Mouse (Mus musculus): ENCODE results near the gene Fmo2. TPM values are rescaled to one million over a fixed set of nuclear protein-coding genes. Genes with fewer than 3 reads are reported as not detected.
A peak's percentile ranks its signal among the peaks of the same experiment; 100 is the strongest.

The Fmo2 gene
- polyA plus RNA-seq, 1 experiment from 2014 or later = not detected

GRCm38 (mm10) chr1:162862328-162862727, 36.2 kb downstream of the Fmo2 start:
- no peak overlapping the region for H3K4me3 ChIP-seq (ENCODE audit: low read depth, low read length)
- whole genome bisulfite sequencing = 11% methylated on average over 1 of the region's 1 CpGs
- DNase-seq (ENCODE audit: low spot score, missing footprints) = no peak
- no peaks in the 10 kb centered on the region for H3K9me3 ChIP-seq (ENCODE audit: control insufficient read depth, low read length)
- H3K4me2 ChIP-seq = no peak overlapping the region
- no peaks in the 10 kb centered on the region for H3K36me3 ChIP-seq (ENCODE audit: control insufficient read depth, insufficient read depth, low read length)
- H3K9ac ChIP-seq (ENCODE audit: low read length) = no peak overlapping the region
- H3K27me3 ChIP-seq (ENCODE audit: control insufficient read depth, insufficient read depth, low read length) = no peaks in the 10 kb centered on the region
- H3K4me1 ChIP-seq (ENCODE audit: control insufficient read depth, insufficient read depth, low read length) = peaks cover 11% of the 10 kb centered on the region
- no peak for ATAC-seq (ENCODE audit: low FRiP score)
- H3K27ac ChIP-seq (ENCODE audit: low read depth, low read length) = no peak overlapping the region

- 0 out of 2 replicates have a peak, but pooled peaks have one; percentile 13 for ATAC-seq (ENCODE audit: low FRiP score)
- peak; percentile 72 for DNase-seq (ENCODE audit: low spot score, missing footprints)
- WGBS = 84% methylated on average over 9 of the region's 9 CpGs
Measured at GRCm38 (mm10) chr1:162859996-162860605, 38.4 kb downstream of the Fmo2 start.

GRCm38 (mm10) chr1:162859545-162859976, 39.0 kb downstream of the Fmo2 start:
- Histone ChIP-seq H3K36me3 (ENCODE audit: control insufficient read depth, insufficient read depth, low read length) (no peaks in the 10 kb centered on the region), H3K4me1 (ENCODE audit: control insufficient read depth, insufficient read depth, low read length) (peaks cover 11% of the 10 kb centered on the region), H3K27ac (ENCODE audit: low read depth, low read length) (no peak overlapping the region), H3K4me3 (ENCODE audit: low read depth, low read length) (no peak overlapping the region), H3K9me3 (ENCODE audit: control insufficient read depth, low read length) (no peaks in the 10 kb centered on the region), H3K9ac (ENCODE audit: low read length) (no peak overlapping the region), H3K27me3 (ENCODE audit: control insufficient read depth, insufficient read depth, low read length) (no peaks in the 10 kb centered on the region), H3K4me2 (no peak overlapping the region)
- peak; percentile 83 for DNase-seq (ENCODE audit: low spot score, missing footprints)
- ATAC-seq (ENCODE audit: low FRiP score) = peak; percentile 43; the same call in 1 of the 2 replicates
- 21% methylated on average over 10 of the region's 10 CpGs for WGBS

More at GRCm38 (mm10) chr1:162859996-162860605, 38.4 kb downstream of the Fmo2 start:
- H3K4me3 ChIP-seq (ENCODE audit: low read depth, low read length) = no peak overlapping the region
- H3K4me2 ChIP-seq = no peak overlapping the region
- no peaks in the 10 kb centered on the region for H3K36me3 ChIP-seq (ENCODE audit: control insufficient read depth, insufficient read depth, low read length)
- H3K4me1 ChIP-seq (ENCODE audit: control insufficient read depth, insufficient read depth, low read length) = peaks cover 11% of the 10 kb centered on the region
- no peaks in the 10 kb centered on the region for H3K9me3 ChIP-seq (ENCODE audit: control insufficient read depth, low read length)
- H3K9ac ChIP-seq (ENCODE audit: low read length) = no peak overlapping the region
- no peak overlapping the region for H3K27ac ChIP-seq (ENCODE audit: low read depth, low read length)
- no peaks in the 10 kb centered on the region for H3K27me3 ChIP-seq (ENCODE audit: control insufficient read depth, insufficient read depth, low read length)

GRCm38 (mm10) chr1:162858748-162859130, 39.8 kb downstream of the Fmo2 start:
- DNase-seq (ENCODE audit: low spot score, missing footprints) = no peak
- WGBS = 58% methylated on average over 12 of the region's 12 CpGs

GRCm38 (mm10) chr1:162857766-162858747, 40.5 kb downstream of the Fmo2 start:
- no peaks in the 10 kb centered on the region for H3K9me3 ChIP-seq (ENCODE audit: control insufficient read depth, low read length)
- peak; percentile 30; the same call in 1 of the 2 replicates for ATAC-seq (ENCODE audit: low FRiP score)
- WGBS = 61% methylated on average over 18 of the region's 18 CpGs
- peak overlapping the region; percentile 20; the same call in 1 of the 2 replicates for H3K9ac ChIP-seq (ENCODE audit: low read length)
- peak overlapping the region; percentile 30; the same call in 1 of the 2 replicates for H3K4me2 ChIP-seq
- H3K36me3 ChIP-seq (ENCODE audit: control insufficient read depth, insufficient read depth, low read length) = no peaks in the 10 kb centered on the region
- peaks cover 11% of the 10 kb centered on the region for H3K4me1 ChIP-seq (ENCODE audit: control insufficient read depth, insufficient read depth, low read length)
- peak; percentile 84 for DNase-seq (ENCODE audit: low spot score, missing footprints)
- H3K27ac ChIP-seq (ENCODE audit: low read depth, low read length) = no peak overlapping the region
- no peak overlapping the region for H3K4me3 ChIP-seq (ENCODE audit: low read depth, low read length)
- no peaks in the 10 kb centered on the region for H3K27me3 ChIP-seq (ENCODE audit: control insufficient read depth, insufficient read depth, low read length)

More at GRCm38 (mm10) chr1:162858748-162859130, 39.8 kb downstream of the Fmo2 start:
- Histone ChIP-seq H3K4me3 (ENCODE audit: low read depth, low read length) (no peak overlapping the region), H3K4me2 (peak overlapping the region; percentile 30), H3K9ac (ENCODE audit: low read length) (peak overlapping the region; percentile 20; the same call in 1 of the 2 replicates), H3K4me1 (ENCODE audit: control insufficient read depth, insufficient read depth, low read length) (peaks cover 11% of the 10 kb centered on the region), H3K9me3 (ENCODE audit: control insufficient read depth, low read length) (no peaks in the 10 kb centered on the region), H3K27me3 (ENCODE audit: control insufficient read depth, insufficient read depth, low read length) (no peaks in the 10 kb centered on the region), H3K36me3 (ENCODE audit: control insufficient read depth, insufficient read depth, low read length) (no peaks in the 10 kb centered on the region), H3K27ac (ENCODE audit: low read depth, low read length) (no peak overlapping the region)
- peak; percentile 28; the same call in 1 of the 2 replicates for ATAC-seq (ENCODE audit: low FRiP score)

- no peak overlapping the region for H3K4me3 ChIP-seq (ENCODE audit: low read depth, low read length)
- H3K9me3 ChIP-seq (ENCODE audit: control insufficient read depth, low read length) = no peaks in the 10 kb centered on the region
- H3K27me3 ChIP-seq (ENCODE audit: control insufficient read depth, insufficient read depth, low read length) = no peaks in the 10 kb centered on the region
- DNase-seq (ENCODE audit: low spot score, missing footprints) (peak; percentile 35), ATAC-seq (ENCODE audit: low FRiP score) (no peak)
- peaks cover 7% of the 10 kb centered on the region for H3K4me1 ChIP-seq (ENCODE audit: control insufficient read depth, insufficient read depth, low read length)
- 79% methylated on average over 3 of the region's 3 CpGs for WGBS
- H3K9ac ChIP-seq (ENCODE audit: low read length) = no peak overlapping the region
- H3K27ac ChIP-seq (ENCODE audit: low read depth, low read length) = no peak overlapping the region
- no peaks in the 10 kb centered on the region for H3K36me3 ChIP-seq (ENCODE audit: control insufficient read depth, insufficient read depth, low read length)
- H3K4me2 ChIP-seq = no peak overlapping the region
Measured at GRCm38 (mm10) chr1:162853812-162854482, 44.6 kb downstream of the Fmo2 start.

GRCm38 (mm10) chr1:162847554-162847953, 51.0 kb downstream of the Fmo2 start:
- Histone ChIP-seq H3K4me1 (ENCODE audit: control insufficient read depth, insufficient read depth, low read length) (no peaks in the 10 kb centered on the region), H3K4me2 (no peak overlapping the region), H3K9me3 (ENCODE audit: control insufficient read depth, low read length) (no peaks in the 10 kb centered on the region), H3K36me3 (ENCODE audit: control insufficient read depth, insufficient read depth, low read length) (no peaks in the 10 kb centered on the region), H3K9ac (ENCODE audit: low read length) (no peak overlapping the region), H3K27me3 (ENCODE audit: control insufficient read depth, insufficient read depth, low read length) (no peaks in the 10 kb centered on the region), H3K27ac (ENCODE audit: low read depth, low read length) (no peak overlapping the region), H3K4me3 (ENCODE audit: low read depth, low read length) (no peak overlapping the region)
- ATAC-seq (ENCODE audit: low FRiP score) (no peak), DNase-seq (ENCODE audit: low spot score, missing footprints) (no peak)
- WGBS = 98% methylated on average over 6 of the region's 6 CpGs

GRCm38 (mm10) chr1:162840211-162840610, 58.3 kb downstream of the Fmo2 start:
- peak; percentile 6 for DNase-seq (ENCODE audit: low spot score, missing footprints)
- H3K4me3 ChIP-seq (ENCODE audit: low read depth, low read length) = no peak overlapping the region
- H3K9ac ChIP-seq (ENCODE audit: low read length) = no peak overlapping the region
- no peak overlapping the region for H3K27ac ChIP-seq (ENCODE audit: low read depth, low read length)
- H3K4me1 ChIP-seq (ENCODE audit: control insufficient read depth, insufficient read depth, low read length) = no peaks in the 10 kb centered on the region
- WGBS = 93% methylated on average over 9 of the region's 9 CpGs
- no peaks in the 10 kb centered on the region for H3K9me3 ChIP-seq (ENCODE audit: control insufficient read depth, low read length)
- ATAC-seq (ENCODE audit: low FRiP score) = no peak
- H3K4me2 ChIP-seq = no peak overlapping the region
- H3K27me3 ChIP-seq (ENCODE audit: control insufficient read depth, insufficient read depth, low read length) = no peaks in the 10 kb centered on the region
- H3K36me3 ChIP-seq (ENCODE audit: control insufficient read depth, insufficient read depth, low read length) = no peaks in the 10 kb centered on the region
